Mouse (Mus musculus) ZHBTc4 (cell line): ENCODE measurements at regions not wholly inside any gene's neighbourhood (a gene's known extent, or its start where the extent isn't known, plus 50 kb on each side); places are given as distances from the start of the nearest gene placed in this dataset.
A peak's percentile ranks its signal among the peaks of the same experiment; 100 is the strongest.

Experiments used
- DNase-seq: peaks from one replicate; pipeline ENCODE4 v3.0.0-alpha.2; 2011; ENCODE audit warnings: low read depth, low spot score

DNA sequence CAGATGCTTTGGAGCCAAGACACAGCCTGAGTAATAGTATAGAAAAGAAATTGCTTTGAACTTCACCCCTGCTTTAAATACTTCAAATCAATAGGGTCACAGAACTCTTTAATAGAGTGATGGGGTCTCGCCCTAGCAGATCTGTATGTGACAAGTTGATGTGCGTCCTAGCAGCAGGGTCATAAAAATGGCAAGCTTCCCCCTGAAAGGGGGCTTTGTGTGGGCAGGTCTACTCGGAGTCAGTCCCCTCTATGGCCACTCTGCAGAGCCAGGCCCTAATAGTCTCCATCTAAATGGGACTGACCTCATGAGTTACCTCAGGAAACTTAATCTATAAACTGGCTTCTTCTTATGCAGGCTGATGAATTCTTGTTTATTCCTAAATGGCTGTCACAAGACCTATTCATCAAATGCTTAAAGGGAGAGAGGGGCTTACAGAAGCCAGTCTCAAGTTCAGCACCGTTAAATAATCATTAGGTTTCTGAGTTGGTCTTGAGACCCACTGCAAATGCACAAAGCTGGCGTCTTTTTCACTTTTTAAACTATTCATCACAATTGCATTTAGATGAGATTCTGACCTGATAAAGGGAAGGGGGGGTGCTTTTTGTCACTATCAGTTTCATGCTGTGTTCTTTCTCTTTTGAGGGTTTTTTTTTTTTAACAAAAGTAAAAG lies 457.0 kb upstream of the Fam92a start:
- DNase-seq, result no peak

DNA sequence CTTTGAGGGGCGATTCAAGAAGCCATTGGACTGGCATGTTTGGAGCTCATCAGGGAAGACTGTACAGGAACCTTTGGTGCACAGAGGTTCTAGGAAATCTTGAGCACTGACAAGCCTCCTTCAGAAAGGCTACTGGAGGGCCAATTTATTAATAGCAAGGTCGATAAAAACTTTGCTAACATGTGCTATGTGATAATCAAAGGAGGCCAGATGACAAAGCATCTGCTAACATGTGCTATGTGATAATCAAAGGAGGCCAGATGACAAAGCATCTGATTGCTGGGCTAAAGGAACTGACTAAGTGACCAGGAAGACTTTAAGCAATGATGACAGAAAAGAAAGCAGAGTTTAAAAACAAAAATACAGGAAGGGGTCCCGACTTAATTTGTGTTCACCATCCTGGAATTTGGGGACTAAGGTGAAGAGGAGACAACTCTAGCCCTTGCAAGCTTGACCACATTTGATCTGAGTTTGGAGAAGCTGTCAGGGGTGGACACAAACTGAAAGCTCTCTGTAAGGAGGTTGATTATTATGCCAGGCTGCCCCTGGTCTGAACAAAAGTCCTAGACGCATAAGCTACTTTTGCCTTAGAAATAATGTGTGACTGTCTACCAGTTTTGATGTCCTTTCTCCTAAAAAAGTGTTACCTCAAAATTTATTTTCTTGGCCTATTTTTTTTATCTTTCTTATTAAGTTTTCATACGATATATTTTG lies 455.5 kb upstream of the Fam92a start:
- no peak for DNase-seq

DNA sequence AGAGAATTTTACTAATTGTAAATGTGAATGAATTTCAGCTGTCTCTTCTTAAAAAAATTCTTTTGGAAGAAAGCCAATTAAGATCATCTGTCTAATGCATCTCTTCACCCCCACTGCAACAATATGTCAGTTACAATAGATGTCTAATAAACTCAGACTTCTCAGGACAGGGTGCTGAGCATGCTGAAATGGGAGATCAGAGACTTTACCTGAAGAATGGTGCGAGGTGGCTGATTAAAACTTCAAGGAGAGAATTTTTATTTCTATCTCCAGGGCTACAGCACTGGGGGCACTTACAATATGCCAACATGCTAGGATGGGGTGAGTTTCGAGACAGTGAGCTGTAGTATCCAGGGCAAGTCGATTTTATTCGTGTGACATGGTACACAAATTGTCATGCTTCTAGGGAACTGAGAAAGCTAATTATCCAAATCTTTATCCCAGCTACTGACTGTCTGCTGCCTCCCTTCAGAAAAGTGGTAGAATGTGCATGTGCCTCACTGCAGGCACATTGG lies 449.0 kb upstream of the Fam92a start:
- DNase-seq, result no peak

DNA sequence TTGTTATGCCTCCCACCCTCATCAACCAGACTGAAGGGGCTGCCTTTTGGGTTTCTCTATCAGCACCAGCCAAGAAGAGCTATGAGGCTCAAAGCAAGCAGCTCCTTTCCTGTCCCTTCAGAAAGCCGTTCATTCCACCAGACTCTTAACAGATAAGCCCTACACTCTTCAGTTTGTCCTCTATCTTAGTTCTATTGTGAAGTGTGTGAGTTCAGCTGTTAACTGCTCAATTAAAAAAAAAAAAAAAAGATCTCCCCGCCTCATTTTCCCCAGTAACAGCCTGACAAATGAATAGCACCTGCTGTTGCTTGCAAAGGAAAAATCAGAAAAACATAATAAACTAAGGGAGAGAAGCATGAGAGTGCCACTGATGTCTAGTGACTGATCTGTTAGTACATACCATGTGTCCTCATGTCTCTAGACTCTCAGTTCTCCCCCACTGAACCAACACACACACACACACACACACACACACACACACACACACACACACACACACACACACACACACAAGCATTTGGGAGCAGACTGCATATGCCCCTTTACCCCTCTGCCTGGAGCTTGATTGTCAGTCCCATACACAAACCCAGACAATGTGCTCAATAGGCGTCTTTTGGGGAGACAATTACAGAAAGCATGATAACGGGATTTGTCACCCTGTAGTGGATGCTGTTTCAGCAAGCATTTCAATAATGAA lies 448.4 kb upstream of the Fam92a start:
- no peak for DNase-seq

DNA sequence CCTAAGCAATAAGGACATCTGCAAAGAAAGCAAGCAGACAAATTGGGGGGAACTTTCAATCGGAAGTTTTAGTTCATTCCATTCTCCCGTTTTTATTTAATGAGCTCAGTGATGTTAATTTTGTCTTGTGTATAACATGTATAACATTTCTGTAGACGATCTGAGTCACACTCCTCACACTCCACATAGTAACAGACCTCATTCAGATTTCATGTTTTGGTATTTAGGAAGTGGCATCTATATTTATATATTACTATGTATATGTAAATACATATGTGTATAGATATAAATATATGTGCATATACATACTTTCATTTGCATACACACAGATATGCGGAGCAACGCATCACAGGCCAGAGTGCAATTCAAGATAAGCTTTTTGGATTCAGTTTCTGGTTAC lies 444.9 kb upstream of the Fam92a start:
- DNase-seq, result no peak

DNA sequence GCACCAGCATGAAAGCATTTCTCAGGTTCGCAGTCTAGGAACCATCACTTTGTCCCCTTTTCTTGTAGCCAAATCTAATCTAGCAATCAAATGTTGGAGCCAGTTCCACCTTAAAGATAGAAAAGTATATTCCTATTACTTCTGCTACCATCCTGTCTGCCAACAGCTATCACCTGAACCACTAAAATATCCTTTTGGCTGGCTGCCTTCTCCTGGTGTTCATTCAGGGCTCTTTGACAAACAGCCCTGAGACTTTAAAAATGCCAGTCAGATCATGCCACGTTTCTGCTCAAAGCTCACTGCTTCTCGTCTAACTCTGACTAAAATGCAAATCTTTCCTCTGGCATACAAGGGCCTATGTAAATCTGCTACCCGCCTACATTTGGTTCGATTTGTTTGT lies 439.7 kb upstream of the Fam92a start:
- no peak for DNase-seq

DNA sequence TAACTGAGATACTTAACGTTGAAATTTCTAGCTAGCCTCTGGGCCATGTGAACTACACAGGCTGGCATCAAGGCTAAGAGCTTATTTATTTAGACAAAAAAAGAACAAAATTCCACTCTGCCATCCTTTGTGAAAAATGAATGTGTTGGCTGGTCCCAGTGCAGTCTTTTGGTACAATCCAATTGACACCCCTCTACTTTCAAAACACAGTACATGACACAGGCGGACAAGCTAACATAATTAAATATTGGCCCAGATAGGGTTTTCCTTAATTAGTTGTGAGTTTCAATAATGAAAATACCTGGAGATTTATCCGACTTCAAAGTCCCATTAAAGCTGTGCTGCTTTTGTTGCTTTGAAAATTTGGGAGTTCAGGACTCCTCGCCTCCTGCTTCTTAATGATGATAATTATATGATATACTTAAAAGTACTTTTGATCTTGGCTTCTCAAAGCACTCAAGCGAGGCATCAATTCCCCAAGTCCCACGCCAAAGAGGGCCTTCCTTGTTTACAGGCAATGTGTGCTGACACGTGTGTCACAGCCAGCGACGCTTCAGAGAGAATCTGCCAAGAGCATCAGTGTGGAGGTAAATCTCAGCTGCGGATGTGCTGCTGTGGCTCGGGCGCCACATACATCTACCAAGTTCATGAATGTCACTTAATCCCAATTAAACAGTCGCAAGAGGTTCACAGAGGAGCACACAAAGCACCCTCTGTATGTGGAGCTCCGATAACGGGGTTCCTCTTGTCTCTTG lies 429.5 kb upstream of the Fam92a start:
- no peak for DNase-seq

DNA sequence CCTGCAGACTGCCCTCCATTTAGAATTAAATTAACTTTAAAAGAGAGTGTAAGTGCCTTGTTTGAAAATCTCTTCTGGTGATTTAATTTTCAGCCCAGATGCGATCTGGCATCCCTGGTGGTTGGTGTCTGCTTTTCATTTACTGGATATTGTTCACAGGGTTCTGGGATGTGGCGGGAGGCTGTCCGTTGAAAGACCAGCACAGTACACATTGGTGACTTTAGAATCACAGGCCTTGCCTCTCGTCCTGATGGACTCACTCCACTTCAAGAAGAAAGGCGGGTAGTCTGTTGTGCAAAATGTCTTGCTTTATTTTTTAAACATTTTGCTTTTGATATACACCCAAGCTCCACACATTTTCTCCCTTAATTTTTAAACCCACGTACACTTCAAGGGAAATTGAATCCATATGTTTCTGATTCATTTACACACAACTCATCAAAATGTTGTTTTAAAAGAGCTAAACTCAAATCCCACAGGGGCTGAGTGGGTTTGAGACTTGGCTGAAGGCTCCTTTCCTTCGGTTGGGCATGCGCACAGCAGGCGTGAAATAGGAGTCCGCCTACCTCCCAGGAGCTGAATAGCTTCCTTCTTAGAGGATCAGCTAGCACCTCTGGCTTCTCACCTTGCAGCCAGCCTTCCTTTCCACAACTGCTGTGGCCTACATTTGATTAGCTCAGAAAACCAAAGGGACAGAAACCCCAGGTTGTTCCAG lies 424.1 kb upstream of the Fam92a start:
- peak; percentile 12 for DNase-seq

DNA sequence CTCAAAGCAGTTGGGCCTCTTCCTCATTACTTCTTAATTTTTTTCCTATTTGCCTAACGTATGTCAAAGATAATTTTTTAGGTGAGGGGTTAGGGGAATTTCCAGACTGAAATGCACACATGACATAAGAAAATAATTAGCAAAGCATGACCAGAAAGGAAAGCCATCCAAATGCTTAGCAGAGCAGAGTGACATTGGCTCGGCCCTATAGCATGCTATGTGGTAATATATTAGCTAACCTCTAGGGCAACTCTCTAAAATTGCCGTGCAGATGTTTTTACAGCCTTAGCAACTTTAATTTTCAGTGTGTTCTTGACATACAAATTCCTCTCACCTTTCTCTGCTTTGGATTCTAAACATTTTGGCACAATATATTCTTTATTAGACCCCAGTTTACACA lies 421.2 kb upstream of the Fam92a start:
- no peak for DNase-seq

DNA sequence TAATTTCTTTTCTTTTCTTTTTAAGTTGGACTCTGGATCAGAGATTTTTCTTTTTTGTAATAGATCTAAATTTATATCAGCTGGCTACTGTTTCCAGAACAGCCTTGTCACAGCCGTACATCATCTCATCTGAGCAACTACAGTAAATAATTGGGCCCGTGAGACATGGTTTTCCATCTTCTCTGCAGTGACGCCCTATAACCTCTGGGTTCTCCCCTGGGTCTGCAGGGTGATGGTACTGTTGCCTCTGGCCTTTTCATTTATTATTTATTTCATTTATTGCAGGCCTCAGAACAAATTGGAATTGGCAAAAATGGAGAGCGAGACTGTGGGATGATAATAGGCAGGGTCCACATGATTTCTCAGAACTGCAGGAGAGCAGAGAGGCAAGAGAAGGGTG lies 406.3 kb upstream of the Fam92a start:
- no peak for DNase-seq

DNA sequence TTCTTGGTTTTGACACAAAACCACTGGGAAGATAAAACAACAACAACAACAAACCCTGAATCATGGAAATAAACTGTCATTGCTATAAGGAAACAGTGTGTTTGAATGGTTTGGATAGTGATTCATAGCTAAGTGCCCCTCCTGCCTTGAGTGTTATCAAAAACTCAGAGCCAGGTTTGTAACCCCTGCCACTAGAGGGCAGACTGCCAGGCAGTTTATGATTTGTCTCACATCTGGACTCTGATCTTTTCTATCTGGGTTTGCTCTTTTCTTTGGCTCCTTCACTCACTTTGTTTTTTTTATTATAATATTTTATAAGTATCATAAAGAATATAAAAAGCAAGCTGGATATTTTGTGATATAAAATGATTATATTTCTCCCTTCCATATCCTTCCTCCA lies 400.1 kb upstream of the Fam92a start:
- peak; percentile 30 for DNase-seq

DNA sequence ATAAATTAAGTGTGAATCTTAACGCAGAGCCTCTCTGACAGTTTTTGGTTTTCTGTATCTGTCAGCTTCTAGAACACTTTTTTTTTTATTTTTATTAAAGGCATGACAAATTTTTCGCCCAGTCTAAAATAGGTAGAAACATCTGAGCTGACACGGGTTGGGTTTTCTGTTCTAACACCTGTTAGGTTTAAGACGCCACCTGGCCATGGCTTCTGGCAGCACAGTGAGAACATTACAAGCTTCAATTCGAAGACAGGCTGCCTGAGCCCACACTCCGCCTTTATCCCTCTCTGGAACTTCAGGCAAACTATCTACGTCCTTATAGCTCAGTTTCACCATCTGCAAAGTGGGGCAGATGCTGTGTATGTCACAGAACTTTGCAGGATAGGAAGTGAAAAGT lies 398.9 kb upstream of the Fam92a start:
- no peak for DNase-seq

DNA sequence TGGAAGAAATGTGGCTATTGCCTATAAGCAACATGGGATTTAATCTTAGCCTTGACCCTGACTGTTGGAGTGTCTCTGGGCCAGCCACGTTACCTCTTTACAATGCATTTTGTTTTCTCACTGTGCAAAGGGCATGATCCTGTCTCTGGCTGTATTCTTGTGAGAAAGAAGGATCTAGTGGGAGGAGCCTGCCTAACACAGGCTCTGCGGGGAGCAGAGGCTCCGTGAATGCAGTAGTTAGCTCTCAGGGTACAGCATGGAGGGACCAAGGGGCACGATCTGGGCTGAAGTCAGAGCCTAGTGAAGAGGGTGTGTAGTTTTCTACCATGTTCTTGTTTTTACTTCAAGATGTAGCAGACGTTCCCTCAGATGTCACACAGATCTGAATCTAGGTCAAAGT lies 395.8 kb upstream of the Fam92a start:
- no peak for DNase-seq

DNA sequence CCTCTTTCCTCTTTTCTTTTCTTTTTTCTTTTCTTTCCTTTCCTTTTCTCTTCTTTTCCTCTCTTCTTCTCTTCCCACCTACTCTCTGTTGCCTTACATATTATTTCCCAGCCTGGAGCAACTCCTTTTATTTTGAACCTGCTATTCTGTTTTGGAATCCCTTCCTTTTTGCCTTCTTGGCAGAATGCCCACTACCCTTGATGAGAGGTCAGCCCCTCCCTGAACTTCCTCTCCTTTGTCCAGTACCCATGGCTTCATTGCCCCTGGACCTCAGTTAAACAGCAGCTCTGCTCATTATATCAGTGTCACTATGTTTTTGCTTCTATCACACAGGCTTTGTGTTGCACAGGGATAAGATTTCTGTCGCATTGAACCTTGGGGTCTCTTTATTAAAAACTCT lies 391.2 kb upstream of the Fam92a start:
- no peak for DNase-seq

DNA sequence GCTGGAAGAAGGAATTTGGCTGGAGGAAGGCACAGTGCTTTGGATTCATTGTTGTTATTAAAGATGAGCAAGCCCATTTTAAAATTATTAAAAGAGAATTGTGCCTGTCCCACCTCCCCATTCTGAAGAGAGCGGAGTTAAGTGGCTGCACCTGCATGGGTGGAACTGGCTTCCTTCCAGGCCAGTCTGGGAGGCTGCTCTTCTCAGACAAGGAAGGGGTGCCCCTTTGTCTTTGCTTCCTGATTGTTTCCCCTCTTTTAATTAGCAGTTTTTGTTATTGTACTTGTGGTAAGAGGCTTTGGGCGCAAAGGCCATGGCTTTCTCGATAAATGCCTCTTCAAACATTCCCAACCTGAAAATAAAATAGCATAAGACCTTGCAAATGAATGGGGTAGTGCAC lies 388.7 kb upstream of the Fam92a start:
- no peak for DNase-seq

DNA sequence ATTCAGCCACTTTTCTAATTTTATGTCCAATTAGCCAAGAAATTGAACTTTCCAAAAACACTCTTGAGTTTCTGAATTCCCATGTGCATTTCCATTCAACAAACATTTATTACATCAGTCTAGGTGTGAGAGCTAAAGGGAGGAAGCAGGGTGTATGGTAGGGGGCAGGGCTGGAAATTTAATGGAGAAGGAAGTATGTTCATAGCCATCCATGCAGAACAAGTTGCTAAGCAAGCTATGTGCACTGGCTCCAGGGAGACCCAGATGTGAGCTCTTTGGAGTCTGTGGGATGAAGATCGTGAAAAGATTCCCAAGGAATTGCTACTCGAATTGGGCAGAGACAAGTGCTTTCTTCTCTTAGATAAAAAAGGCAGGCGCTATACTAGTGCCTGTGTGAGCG lies 388.2 kb upstream of the Fam92a start:
- no peak for DNase-seq

DNA sequence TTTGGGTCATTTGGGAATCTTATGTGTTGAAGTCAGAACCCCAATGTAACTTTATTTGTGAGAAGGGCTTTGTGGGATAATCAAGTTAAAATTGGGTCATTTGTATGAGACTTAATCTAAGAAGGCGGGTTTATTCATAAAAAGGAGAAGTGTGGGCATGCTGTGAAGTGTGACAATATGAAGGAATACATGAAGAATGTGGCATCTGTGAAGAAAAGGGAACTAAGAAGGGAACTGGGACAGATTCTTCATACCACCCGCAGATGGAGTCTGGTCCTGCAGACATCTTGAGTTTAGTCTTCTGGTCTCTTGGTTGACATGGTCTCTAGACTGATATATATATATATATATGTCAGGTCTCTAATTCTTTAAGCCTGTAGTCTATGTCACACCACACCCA lies 385.3 kb upstream of the Fam92a start:
- DNase-seq, result no peak

DNA sequence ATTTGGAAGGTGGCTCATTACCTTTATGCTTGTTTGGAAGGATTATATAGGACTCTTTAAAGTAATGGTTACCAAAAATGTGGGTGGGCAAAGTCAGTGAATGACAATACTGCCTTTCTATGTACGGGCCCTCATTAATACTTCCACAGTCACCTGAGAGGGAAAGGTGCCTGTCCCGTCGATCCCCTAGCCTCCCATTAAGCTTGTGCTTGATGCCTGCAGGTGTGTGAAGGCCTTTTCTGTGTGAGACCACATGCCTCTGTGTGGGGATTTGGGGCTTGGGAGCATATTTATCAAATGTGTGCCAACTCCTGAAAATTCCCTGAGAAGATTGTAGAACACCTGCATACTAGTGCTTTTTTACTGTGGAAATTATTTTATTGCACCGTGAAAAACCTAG lies 377.4 kb upstream of the Fam92a start:
- DNase-seq, result no peak

DNA sequence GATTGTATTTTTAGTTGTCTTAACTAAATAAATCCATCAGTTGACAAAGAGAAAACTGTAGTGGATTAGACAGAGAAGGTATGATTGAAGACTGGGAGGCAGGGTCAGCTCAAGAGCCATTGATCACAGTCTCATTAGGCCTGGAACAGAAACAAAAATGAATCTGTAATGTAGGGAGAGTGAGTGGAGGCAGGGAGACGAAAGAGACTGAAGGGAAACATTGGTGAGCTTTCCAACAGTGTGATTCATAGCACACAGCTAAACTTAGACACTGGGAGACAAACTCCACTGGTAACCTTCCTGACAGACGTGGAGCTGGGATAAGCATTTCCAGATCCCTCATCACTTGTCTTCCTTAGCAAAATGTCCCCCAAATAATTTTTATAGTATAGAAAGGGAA lies 372.1 kb upstream of the Fam92a start:
- no peak for DNase-seq

DNA sequence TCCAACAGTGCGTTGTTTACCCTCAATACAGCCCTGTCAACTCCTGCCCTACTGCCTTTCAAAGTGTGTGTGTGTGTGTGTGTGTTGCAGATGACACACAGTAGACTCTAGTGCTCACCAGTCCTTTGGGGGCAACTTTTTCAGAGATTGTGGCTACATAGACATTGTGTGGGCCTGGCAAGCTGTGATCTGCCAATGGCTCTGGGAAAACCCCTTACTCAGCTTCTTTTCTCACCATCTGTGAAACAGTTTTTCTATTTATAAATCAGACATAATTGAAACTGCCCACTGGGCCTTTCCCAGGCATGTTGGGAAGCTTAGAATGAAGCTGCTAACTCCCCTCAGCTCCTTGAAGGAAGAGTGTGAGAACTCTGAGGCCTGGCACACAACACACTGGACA lies 369.7 kb upstream of the Fam92a start:
- no peak for DNase-seq

DNA sequence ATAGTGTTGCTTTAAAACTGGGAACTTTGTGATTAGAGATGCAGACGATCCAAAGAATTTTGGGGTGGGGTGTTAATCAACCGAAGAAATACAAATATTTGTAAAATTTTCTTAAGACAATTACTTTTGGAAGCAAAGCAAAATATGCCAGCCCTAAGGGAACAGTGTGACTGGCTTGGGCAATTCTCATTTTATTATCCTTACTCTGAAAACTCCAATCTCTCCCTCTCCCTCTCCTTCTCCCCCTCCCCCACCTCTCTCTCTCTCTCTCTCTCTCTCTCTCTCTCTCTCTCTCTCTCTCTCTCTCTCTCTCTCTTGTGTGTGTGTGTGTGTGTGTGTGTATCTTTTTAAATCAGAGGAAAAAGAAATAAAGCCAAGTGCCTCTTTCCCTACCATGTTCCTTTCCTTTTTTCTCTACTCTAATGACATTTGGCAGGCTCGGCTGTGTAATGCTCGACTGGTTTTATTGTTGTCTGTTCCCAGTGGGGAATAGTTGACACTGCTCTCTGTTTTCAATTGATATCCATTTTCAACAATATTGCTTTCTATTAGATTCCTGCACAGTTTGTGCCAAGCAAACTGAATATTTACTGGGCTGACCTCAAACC lies 367.5 kb upstream of the Fam92a start:
- no peak for DNase-seq
